Mouse (Mus musculus): ENCODE data around the gene Slc9b1. TPM values are rescaled to one million over a fixed set of nuclear protein-coding genes. Genes with fewer than 3 reads are reported as not detected.

The Slc9b1 gene
- not detected in 2 replicates for polyA plus RNA-seq (2012; rRNA removed)

DNA sequence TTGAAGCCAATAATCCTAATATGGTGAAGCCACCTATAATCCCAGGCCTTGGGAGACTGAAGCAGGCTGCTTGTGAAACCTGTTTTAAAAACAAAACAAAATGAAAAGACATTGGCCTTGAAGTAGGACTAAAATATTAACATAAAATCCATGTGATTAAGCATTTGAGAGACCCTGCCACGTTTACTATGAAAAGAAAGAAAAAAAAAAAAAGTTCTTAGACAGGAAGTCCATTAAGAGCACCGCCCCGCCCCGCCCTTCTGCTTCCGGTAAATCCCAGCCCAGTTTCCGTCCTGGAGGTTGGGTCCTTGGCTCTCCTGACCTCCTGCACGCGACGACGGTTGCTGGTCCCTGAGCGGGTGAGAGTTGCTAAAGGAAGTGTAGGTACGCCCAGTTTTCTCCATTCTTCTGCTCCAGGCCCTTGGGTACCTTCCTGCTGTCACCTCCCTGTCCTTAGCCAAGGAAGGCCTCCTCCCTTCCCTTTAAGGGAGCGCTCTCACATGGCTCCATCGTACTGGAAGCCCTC, at the start of gene Slc9b1:
Gene Slc9b1, plus strand, starts transcription at position 291 of the 526 bp plus-strand sequence.
- no peak within 1 kb of the TSS for H3K4me3 ChIP-seq (ENCODE audit: extremely low read depth, insufficient read depth, insufficient read length)
- no peaks in the 10 kb centered on the region for H3K27me3 ChIP-seq (ENCODE audit: control insufficient read depth, insufficient read depth, low read length)
- H3K27ac ChIP-seq (ENCODE audit: insufficient read depth, low read length), result no peak within 1 kb of the TSS
- TF ChIP-seq POLR2A (IDR thresholded peaks at IDR 0.05; ENCODE audit: low read depth, low read length), result no peak
- TF ChIP-seq CTCF (IDR thresholded peaks at IDR 0.05; ENCODE audit: extremely low read depth, insufficient read depth, insufficient read length, insufficient replicate concordance), result no peak
- no peaks in the 10 kb centered on the region for H3K4me1 ChIP-seq (ENCODE audit: control insufficient read depth, insufficient read depth, insufficient read length)
- 83% methylated on average over 14 of the region's 14 CpGs for WGBS
- no peaks in the 10 kb centered on the region for H3K36me3 ChIP-seq (ENCODE audit: control insufficient read depth, insufficient read depth, low read length)
- DNase-seq (ENCODE audit: low read depth in 1 of 2, low spot score in 2 of 2), result no peak

DNA sequence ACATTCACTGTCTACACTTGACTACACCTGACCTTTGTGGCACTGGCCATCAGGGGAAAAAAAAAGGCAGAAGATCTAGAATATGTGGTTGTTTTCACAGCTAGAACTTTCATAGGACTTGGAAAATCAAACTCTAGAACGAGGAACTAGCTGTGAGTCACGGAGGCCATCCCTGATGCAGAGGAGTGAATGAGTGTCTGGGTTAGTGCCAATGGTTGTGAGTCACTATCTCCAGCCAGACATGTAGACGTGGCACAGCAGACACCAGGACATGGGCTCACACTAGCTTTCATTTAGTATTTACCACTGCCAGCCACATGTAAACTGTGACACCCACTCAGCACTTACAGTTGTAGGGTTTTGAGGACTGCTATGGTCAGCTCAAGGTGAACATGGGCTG, 49.3 kb upstream of the Slc9b1 start:
- Histone ChIP-seq H3K27ac (ENCODE audit: insufficient read depth, low read length) (no peak overlapping the region), H3K36me3 (ENCODE audit: control insufficient read depth, insufficient read depth, low read length) (no peaks in the 10 kb centered on the region), H3K4me3 (ENCODE audit: extremely low read depth, insufficient read depth, insufficient read length) (no peak overlapping the region), H3K27me3 (ENCODE audit: control insufficient read depth, insufficient read depth, low read length) (no peaks in the 10 kb centered on the region), H3K4me1 (ENCODE audit: control insufficient read depth, insufficient read depth, insufficient read length) (no peaks in the 10 kb centered on the region)
- no peak for DNase-seq (ENCODE audit: low read depth in 1 of 2, low spot score in 2 of 2)
- TF ChIP-seq POLR2A (IDR thresholded peaks at IDR 0.05; ENCODE audit: low read depth, low read length) (no peak), CTCF (IDR thresholded peaks at IDR 0.05; ENCODE audit: extremely low read depth, insufficient read depth, insufficient read length, insufficient replicate concordance) (no peak)
- 59% methylated on average over 3 of the region's 3 CpGs for WGBS

DNA sequence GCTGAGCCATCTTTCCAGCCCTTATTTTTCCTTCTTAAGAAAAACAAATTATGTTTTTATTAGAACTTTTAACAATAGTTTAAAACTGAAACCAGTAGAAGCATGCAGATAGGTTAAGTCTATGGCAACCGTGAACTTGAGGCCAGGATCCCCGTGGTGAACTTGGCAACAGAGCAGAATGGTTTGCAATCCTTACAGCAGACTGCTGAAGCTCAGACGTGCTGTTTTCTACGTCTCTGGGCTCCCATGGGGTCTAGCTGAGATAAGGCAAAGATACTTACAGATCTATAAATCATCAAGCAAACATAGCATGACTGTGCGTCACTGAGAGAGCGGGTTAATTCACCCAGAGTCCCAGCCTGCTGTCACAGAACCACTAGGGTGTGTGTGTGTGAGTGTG, 47.7 kb upstream of the Slc9b1 start:
- TF ChIP-seq CTCF (IDR thresholded peaks at IDR 0.05; ENCODE audit: extremely low read depth, insufficient read depth, insufficient read length, insufficient replicate concordance) (no peak), POLR2A (IDR thresholded peaks at IDR 0.05; ENCODE audit: low read depth, low read length) (no peak)
- H3K4me3 ChIP-seq (ENCODE audit: extremely low read depth, insufficient read depth, insufficient read length), result no peak overlapping the region
- H3K36me3 ChIP-seq (ENCODE audit: control insufficient read depth, insufficient read depth, low read length), result no peaks in the 10 kb centered on the region
- H3K27me3 ChIP-seq (ENCODE audit: control insufficient read depth, insufficient read depth, low read length), result no peaks in the 10 kb centered on the region
- 69% methylated on average over 6 of the region's 6 CpGs for WGBS
- H3K27ac ChIP-seq (ENCODE audit: insufficient read depth, low read length), result no peak overlapping the region
- no peak for DNase-seq (ENCODE audit: low read depth in 1 of 2, low spot score in 2 of 2)
- H3K4me1 ChIP-seq (ENCODE audit: control insufficient read depth, insufficient read depth, insufficient read length), result no peaks in the 10 kb centered on the region

DNA sequence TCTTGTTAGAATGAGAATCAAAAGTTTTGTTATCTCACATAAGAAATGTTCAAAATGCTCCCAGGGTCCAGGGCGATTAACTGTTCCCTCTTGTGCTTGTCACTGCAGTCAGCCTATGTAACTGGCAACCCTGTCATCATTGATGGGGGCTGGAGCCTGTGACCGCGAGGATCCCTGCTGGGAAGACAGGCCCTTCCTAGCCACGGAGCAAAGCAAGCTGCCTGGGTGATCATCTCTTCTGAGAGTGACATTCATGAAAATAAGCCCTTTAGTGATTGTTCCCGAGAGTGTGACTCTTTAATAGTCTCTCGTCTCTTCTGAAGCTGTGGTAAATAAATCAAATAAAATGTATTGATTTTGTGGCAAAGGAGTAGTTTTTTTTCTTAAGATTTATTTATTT, 43.8 kb upstream of the Slc9b1 start:
- WGBS, result 86% methylated on average over 6 of the region's 6 CpGs

DNA sequence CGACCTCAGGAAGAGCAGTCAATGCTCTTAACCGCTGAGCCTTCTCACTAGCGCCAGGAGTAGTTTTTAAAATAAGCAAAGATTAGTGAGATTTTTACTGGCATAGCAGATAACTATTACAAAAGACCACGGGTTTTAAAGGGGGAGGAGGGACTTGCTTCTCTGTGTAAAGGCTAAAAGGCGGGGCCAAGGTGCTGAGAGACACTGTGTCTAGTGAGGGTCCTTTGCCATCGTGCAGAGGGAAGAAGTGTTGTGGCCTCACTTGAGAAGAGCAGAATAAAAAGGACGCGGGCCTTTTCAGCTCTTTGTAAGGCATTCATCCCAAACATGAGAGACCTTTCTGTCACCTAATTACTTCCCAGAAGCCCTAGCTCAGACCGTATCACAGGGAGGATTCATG, 43.3 kb upstream of the Slc9b1 start:
- Histone ChIP-seq H3K27me3 (ENCODE audit: control insufficient read depth, insufficient read depth, low read length) (no peaks in the 10 kb centered on the region), H3K36me3 (ENCODE audit: control insufficient read depth, insufficient read depth, low read length) (no peaks in the 10 kb centered on the region), H3K4me1 (ENCODE audit: control insufficient read depth, insufficient read depth, insufficient read length) (peaks cover 6% of the 10 kb centered on the region; the same call in 1 of the 2 replicates), H3K4me3 (ENCODE audit: extremely low read depth, insufficient read depth, insufficient read length) (no peak overlapping the region), H3K27ac (ENCODE audit: insufficient read depth, low read length) (no peak overlapping the region)
- TF ChIP-seq CTCF (IDR thresholded peaks at IDR 0.05; ENCODE audit: extremely low read depth, insufficient read depth, insufficient read length, insufficient replicate concordance) (no peak), POLR2A (IDR thresholded peaks at IDR 0.05; ENCODE audit: low read depth, low read length) (no peak)
- WGBS, result 74% methylated on average over 9 of the region's 9 CpGs
- no peak for DNase-seq (ENCODE audit: low read depth in 1 of 2, low spot score in 2 of 2)

More for the DNA sequence above, 43.8 kb upstream of the Slc9b1 start:
- Histone ChIP-seq H3K4me1 (ENCODE audit: control insufficient read depth, insufficient read depth, insufficient read length) (peaks cover 6% of the 10 kb centered on the region; the same call in 1 of the 2 replicates), H3K27ac (ENCODE audit: insufficient read depth, low read length) (no peak overlapping the region), H3K27me3 (ENCODE audit: control insufficient read depth, insufficient read depth, low read length) (no peaks in the 10 kb centered on the region), H3K4me3 (ENCODE audit: extremely low read depth, insufficient read depth, insufficient read length) (no peak overlapping the region), H3K36me3 (ENCODE audit: control insufficient read depth, insufficient read depth, low read length) (no peaks in the 10 kb centered on the region)
- no peak for DNase-seq (ENCODE audit: low read depth in 1 of 2, low spot score in 2 of 2)
- TF ChIP-seq POLR2A (IDR thresholded peaks at IDR 0.05; ENCODE audit: low read depth, low read length) (no peak), CTCF (IDR thresholded peaks at IDR 0.05; ENCODE audit: extremely low read depth, insufficient read depth, insufficient read length, insufficient replicate concordance) (no peak)

DNA sequence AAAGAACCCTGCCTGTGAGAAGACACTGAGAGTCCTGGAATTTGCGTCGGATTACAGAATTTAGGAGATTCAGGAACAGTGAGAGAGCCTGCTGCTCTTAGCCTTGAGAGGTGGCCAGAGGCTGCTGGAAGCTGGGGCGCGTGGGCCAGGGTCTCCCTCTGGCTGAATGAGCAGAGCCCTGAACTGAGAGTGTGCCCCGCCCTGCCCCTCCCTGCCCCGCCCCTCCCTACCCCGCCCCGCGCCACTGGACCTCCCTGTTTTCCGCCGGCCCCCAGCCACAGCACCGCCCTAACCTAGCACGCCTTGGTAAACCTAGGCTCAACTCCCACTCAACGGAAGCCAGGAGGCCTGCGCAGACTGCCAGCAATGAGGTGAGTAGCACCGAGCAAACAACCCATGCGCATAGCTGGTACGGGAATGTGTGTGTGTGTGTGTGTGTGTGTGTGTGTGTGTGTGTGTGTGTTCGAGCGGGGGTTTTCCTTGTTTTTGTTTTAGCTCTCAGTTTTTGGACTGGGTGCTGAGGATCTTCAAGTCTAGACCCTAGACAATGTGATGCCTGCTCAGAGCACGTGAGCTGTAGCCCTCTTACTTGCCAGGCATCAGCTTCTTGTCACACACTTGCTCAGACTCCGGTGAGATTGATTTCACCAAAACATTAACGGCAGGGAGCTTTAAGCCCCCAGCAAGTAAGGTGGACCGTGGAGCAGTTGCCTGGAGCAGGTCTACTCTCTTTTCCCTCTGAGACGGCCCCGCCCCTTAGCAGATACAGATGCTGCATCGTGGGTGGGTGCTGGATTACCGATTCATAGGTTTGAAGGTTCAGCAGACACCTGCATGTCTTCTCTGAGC, 40.2 kb upstream of the Slc9b1 start, which contains the start of gene Slc9b2:
Gene Slc9b2, plus strand, starts transcription at position 290 of the 849 bp plus-strand sequence.
- WGBS, result 15% methylated on average over 26 of the region's 28 CpGs
- Histone ChIP-seq H3K27ac (ENCODE audit: insufficient read depth, low read length) (no peak within 1 kb of the TSS), H3K4me1 (ENCODE audit: control insufficient read depth, insufficient read depth, insufficient read length) (peaks cover 6% of the 10 kb centered on the region; the same call in 1 of the 2 replicates), H3K27me3 (ENCODE audit: control insufficient read depth, insufficient read depth, low read length) (no peaks in the 10 kb centered on the region), H3K4me3 (ENCODE audit: extremely low read depth, insufficient read depth, insufficient read length) (peak within 1 kb of the TSS; percentile 39), H3K36me3 (ENCODE audit: control insufficient read depth, insufficient read depth, low read length) (no peaks in the 10 kb centered on the region)
- peak in 1 of 2 experiments; percentile 14 for DNase-seq (ENCODE audit: low read depth in 1 of 2, low spot score in 2 of 2)
- TF ChIP-seq POLR2A (IDR thresholded peaks at IDR 0.05; ENCODE audit: low read depth, low read length) (no peak), CTCF (IDR thresholded peaks at IDR 0.05; ENCODE audit: extremely low read depth, insufficient read depth, insufficient read length, insufficient replicate concordance) (no peak)
